Mouse (Mus musculus) G1E (cell line): ENCODE results near the gene Nck1. TPM values are rescaled to one million over a fixed set of nuclear protein-coding genes. Genes with fewer than 3 reads are reported as not detected.

ENCODE experiments used
- ATAC-seq: 2 replicates; pipeline ENCODE4 v1.8.0; 2016; ENCODE audit warnings: mild to moderate bottlenecking; ENCODE audit not compliant: insufficient number of reproducible peaks, poor library complexity, low FRiP score, severe bottlenecking; ENCODE audit errors: extremely low read depth
- DNase-seq: peaks from one replicate; pipeline ENCODE4 v3.0.0; 2012; ENCODE audit warnings: low spot score
- H3K27me3 ChIP-seq: 2 replicates; pipeline ENCODE4 v1.6.1; 2012; ENCODE audit warnings: mild to moderate bottlenecking, low read length, inconsistent platforms; ENCODE audit not compliant: insufficient read depth
- H3K36me3 ChIP-seq: replicated peaks from 2 replicates; pipeline ENCODE3; 2012; ENCODE audit warnings: mild to moderate bottlenecking, inconsistent platforms
- H3K4me1 ChIP-seq: 2 replicates; pipeline ENCODE4 v1.6.1; 2012; ENCODE audit warnings: low read depth, low read length, inconsistent platforms, mixed read lengths; ENCODE audit not compliant: insufficient read depth
- H3K4me3 ChIP-seq: 2 replicates; pipeline ENCODE4 v1.5.1; 2012; ENCODE audit warnings: low read depth, mild to moderate bottlenecking, inconsistent platforms, low read length, moderate library complexity, mixed read lengths
- H3K9me3 ChIP-seq: replicated peaks from 2 replicates; pipeline ENCODE4 v1.6.1; 2012; ENCODE audit warnings: inconsistent platforms
- CTCF ChIP-seq: IDR thresholded peaks from 2 replicates; pipeline ENCODE4 v1.5.1; 2012; ENCODE audit warnings: low read depth, low read length, inconsistent platforms, mixed read lengths
- GATA1 ChIP-seq: IDR thresholded peaks from 2 replicates; pipeline ENCODE4 v1.6.1; 2012; ENCODE audit warnings: borderline replicate concordance, low read length, inconsistent platforms, mixed read lengths
- GATA2 ChIP-seq: IDR thresholded peaks from 2 replicates; pipeline ENCODE4 v1.6.1; 2012; ENCODE audit warnings: low read depth, low read length, inconsistent platforms, borderline replicate concordance
- POLR2AphosphoS5 ChIP-seq: IDR thresholded peaks from 2 replicates; pipeline ENCODE4 v1.6.1; 2012; ENCODE audit warnings: low read depth, low read length, inconsistent platforms; ENCODE audit not compliant: insufficient replicate concordance
- TAL1 ChIP-seq: conservative IDR thresholded peaks from 2 replicates; pipeline ENCODE4 v1.6.1; 2012; ENCODE audit warnings: low read depth, low read length, inconsistent platforms, mixed read lengths
- polyA plus RNA-seq: library from polyadenylated mRNA; stranded (reverse); fragments of >175 nt; gene quantifications from 2 replicates; pipeline ENCODE4 v1.2.3, GENCODE M21; 2012
- total RNA-seq, 2 experiments: library from RNA; stranded (forward) in 1 of 2; stranded (reverse) in 1 of 2; fragments of 200-1000 nt in 1 of 2; fragments of >200 nt in 1 of 2; fragmentation: Nextera tagmentation in 1 of 2; gene quantifications; 2 replicates each; pipeline ENCODE4 v1.2.3; 2014 to 2017

The Nck1 gene
- total and polyA plus RNA-seq, 3 experiments = 3.4 to 64.9 (median 41.2) TPM

DNA sequence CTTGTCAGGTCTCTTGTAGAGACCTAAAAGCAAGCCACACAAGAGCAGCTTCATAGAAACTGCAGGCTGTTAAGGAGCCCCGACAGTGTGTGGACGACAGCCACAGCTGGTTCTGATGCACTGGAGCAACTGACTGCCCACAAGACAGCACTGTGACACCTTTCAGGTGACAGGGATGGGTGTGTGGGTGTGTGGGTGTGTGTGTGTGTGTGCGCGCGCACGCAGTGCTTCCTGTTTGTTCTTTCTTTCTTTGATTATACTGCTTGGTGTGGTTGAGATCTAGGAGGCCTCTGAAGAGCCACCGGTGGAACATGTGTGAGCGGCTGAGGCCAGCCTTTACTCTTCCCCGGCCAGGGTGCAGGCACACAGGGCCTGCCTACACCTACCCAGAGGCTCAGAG is 85.7 kb downstream of the Nck1 start:
- Histone ChIP-seq H3K27me3 (no peaks in the 10 kb centered on the region), H3K4me1 (no peaks in the 10 kb centered on the region), H3K36me3 (peaks cover 53% of the 10 kb centered on the region), H3K9me3 (no peaks in the 10 kb centered on the region), H3K4me3 (no peak overlapping the region)
- ATAC-seq (no peak), DNase-seq (no peak)
- TF ChIP-seq TAL1 = no peak
- TF ChIP-seq CTCF = no peak
- TF ChIP-seq GATA1 = no peak
- no peak for TF ChIP-seq GATA2

DNA sequence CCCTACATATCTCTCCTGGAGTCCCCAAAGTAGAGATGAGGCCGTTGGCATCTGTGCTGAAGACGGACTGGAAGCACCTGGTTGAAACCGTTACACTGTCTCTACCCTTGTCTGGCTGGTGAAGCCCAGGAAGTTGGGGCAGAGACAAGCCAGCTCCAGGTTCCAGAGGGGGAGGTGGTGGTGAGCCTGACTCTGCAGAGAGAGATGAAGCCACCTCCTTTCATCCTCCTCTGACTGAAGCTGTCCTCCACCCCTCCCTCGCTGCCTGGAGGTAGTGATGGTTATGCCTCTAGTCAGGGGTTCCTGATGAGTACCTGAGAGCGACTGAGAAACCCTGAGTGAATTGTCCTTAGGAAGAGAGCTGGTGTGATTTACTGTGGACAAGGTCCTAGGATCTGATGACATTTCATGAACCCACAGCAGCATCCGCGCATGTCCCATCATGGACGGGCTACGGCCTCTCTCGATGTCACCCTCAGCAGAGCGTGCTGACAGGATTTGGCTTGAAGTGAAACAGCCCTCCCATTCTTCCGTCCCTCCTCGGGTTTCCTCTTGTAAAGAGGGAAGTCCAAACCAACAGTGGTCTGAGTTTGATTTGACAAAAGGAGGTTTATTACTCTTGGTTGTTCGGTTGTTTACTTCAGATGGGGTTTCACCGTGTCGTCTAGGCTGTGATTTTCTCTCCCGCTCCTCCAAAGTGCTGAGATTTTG is 87.8 kb downstream of the Nck1 start:
- DNase-seq (no peak), ATAC-seq (no peak)
- no peak overlapping the region for H3K4me3 ChIP-seq
- H3K27me3 ChIP-seq = no peaks in the 10 kb centered on the region
- no peak for TF ChIP-seq GATA2
- H3K9me3 ChIP-seq = no peaks in the 10 kb centered on the region
- H3K4me1 ChIP-seq = peaks cover 13% of the 10 kb centered on the region
- peaks cover 49% of the 10 kb centered on the region for H3K36me3 ChIP-seq

DNA sequence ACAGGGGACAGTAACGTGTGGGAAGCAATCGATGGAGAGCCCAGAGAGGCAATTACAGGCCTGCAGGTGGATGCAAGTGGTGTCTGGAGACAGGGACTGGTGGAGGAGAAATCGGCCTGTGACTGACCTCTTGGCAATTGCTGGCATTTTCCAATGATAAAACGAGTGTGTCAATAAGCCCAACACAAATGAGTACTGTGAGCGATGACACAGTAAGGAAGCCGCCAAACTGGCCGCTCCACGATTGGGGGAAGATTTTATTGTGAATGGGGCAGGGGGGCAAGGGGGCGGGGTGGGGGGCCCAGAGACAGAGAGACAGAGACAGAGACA is 91.3 kb downstream of the Nck1 start:
- DNase-seq = no peak
- TF ChIP-seq GATA1 (no peak), CTCF (no peak), GATA2 (no peak), POLR2AphosphoS5 (no peak), TAL1 (no peak)
- Histone ChIP-seq H3K36me3 (peaks cover 20% of the 10 kb centered on the region), H3K27me3 (no peaks in the 10 kb centered on the region), H3K4me3 (peak overlapping the region; percentile 67), H3K9me3 (no peaks in the 10 kb centered on the region), H3K4me1 (peaks cover 19% of the 10 kb centered on the region)
- no peak for ATAC-seq

DNA sequence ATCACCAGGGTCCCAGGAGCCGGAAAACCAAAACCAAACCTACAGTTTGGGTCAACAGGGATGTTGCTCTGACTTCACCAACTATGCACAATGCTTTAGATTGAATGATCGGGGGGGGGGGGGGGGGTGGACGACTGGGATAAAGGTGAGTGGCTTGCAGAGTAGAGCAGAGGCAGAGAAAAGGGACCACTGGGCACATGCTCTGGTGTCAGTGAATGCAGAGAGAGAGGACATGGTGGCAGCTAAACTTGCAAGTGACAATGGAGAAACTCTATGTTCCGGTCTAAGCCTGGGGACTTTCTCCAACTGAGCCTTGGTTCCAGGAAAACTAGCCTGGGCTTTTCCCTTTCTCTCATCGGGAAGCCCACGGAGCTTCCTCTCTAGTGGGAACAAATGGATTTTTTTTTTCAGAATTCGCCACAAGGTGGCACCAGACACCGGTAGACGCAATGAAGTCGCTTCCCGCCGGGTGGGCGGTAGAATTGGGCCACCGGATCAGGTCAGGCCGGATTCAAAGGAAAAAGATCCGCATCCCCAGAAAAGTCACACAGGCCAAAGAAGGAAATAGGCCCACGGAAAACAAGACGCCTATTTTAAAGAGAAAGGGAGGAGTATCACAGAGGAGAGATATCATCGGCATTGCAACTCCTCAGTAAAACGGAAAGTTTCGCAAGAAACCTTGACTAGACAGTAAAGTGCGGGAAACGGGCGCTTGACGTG is 91.8 kb downstream of the Nck1 start:
- DNase-seq = peak; percentile 47
- no peak for TF ChIP-seq POLR2AphosphoS5
- no peak for TF ChIP-seq CTCF
- TF ChIP-seq TAL1 = no peak
- TF ChIP-seq GATA2 = no peak
- TF ChIP-seq GATA1 = no peak
- ATAC-seq = peak; percentile 48; the same call in 1 of the 2 replicates
- peaks cover 19% of the 10 kb centered on the region for H3K4me1 ChIP-seq
- peaks cover 17% of the 10 kb centered on the region for H3K36me3 ChIP-seq
- peak overlapping the region; percentile 67 for H3K4me3 ChIP-seq
- H3K9me3 ChIP-seq = no peaks in the 10 kb centered on the region
- no peaks in the 10 kb centered on the region for H3K27me3 ChIP-seq

DNA sequence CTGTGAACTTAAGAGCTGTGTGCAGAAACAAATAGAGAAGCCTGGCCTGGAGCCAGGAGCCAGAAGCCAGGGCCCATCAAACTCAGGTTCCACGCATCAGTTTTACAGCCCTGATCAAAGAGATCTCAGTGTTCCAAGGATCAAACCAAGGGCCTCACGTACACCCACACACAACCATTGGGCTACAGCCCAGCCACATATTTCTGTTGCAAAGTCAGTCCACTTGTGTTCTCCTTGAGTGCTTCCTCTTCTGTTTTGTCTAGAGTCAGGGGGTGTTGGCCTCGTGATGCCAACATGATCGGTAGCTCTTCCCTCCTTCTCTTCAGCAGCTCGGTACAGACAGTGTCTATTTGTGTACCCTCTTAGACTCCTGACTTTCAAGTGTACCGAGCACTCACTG is 93.5 kb downstream of the Nck1 start:
- Histone ChIP-seq H3K36me3 (peaks cover 3% of the 10 kb centered on the region), H3K4me3 (no peak overlapping the region), H3K27me3 (peaks cover 8% of the 10 kb centered on the region; the same call in 1 of the 2 replicates), H3K4me1 (peaks cover 26% of the 10 kb centered on the region), H3K9me3 (no peaks in the 10 kb centered on the region)
- TF ChIP-seq POLR2AphosphoS5 (no peak), GATA1 (no peak), CTCF (no peak), TAL1 (no peak), GATA2 (no peak)
- no peak for DNase-seq
- no peak for ATAC-seq

DNA sequence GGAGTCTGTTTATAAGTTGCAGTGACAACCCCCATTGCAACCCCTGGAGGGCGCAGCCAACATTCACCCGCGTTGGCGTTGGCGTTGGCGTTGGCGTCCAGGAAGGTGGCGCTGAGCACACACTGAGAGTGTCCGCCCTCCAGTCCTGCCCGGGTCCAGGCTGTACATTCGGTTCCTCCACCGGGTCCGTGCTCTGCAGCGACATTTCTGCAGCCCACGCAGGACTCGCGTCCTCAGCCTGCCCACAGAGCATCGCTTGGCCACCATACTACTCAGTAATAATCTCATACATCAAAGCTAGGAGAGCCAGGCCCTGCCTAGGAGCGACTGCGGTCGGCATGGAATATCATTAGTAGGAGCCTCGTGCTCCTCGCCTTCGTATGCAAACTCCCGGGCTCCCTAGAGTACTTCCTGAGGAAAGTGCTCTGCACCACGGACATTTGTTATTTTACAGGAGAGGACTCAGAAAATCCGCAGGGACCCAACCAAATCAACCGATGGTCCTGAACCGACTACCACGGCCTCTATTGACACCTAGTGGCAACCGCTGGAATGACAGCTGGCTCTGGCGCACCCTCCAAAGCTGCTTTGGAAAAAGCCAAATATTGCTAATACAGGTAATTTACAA is 99.8 kb downstream of the Nck1 start:
- no peaks in the 10 kb centered on the region for H3K9me3 ChIP-seq
- ATAC-seq = no peak
- no peak overlapping the region for H3K4me3 ChIP-seq
- H3K27me3 ChIP-seq = peaks cover 11% of the 10 kb centered on the region; the same call in 1 of the 2 replicates
- TF ChIP-seq GATA1 (no peak), CTCF (peak; percentile 90), GATA2 (no peak), POLR2AphosphoS5 (no peak), TAL1 (no peak)
- H3K4me1 ChIP-seq = peaks cover 7% of the 10 kb centered on the region
- no peaks in the 10 kb centered on the region for H3K36me3 ChIP-seq
- DNase-seq = peak; percentile 50

Other genes starting within 250 kb of the Nck1 start
- gene Il20rb, start 59.3 kb downstream of the Nck1 start, total RNA-seq (2014; fragmentation: Nextera tagmentation) = 1.1 and 1.2 TPM in 2 replicates
- 0.71 and 0.93 TPM in 2 replicates for gene Il20rb, start 59.3 kb downstream of the Nck1 start, total RNA-seq (2017)
- gene Il20rb, start 59.3 kb downstream of the Nck1 start, polyA plus RNA-seq = 0.20 and 0.22 TPM in 2 replicates
- not detected in 2 replicates for gene Slc35g2, start 25.0 kb upstream of the Nck1 start, total RNA-seq (2014; fragmentation: Nextera tagmentation)
- 0.05 and 0.12 TPM in 2 replicates for gene Slc35g2, start 25.0 kb upstream of the Nck1 start, total RNA-seq (2017)
- gene Slc35g2, start 25.0 kb upstream of the Nck1 start, polyA plus RNA-seq = not detected in 2 replicates
- gene Stag1, start 51.7 kb upstream of the Nck1 start, total RNA-seq (2014; fragmentation: Nextera tagmentation) = 75.4 and 111 TPM in 2 replicates
- gene Stag1, start 51.7 kb upstream of the Nck1 start, total RNA-seq (2017) = 59.5 and 71.5 TPM in 2 replicates
- gene Stag1, start 51.7 kb upstream of the Nck1 start, polyA plus RNA-seq = 2.8 and 2.9 TPM in 2 replicates